Mouse (Mus musculus) embryo, embryonic 10.5 days (tissue): ENCODE measurements at regions not wholly inside any gene's neighbourhood (a gene's known extent, or its start where the extent isn't known, plus 50 kb on each side); places are given as distances from the start of the nearest gene placed in this dataset.
A peak's percentile ranks its signal among the peaks of the same experiment; 100 is the strongest.

ENCODE experiments used
- DNase-seq: peaks from one replicate; pipeline ENCODE4 v3.0.0-alpha.2; 2015; ENCODE audit warnings: low spot score

DNA sequence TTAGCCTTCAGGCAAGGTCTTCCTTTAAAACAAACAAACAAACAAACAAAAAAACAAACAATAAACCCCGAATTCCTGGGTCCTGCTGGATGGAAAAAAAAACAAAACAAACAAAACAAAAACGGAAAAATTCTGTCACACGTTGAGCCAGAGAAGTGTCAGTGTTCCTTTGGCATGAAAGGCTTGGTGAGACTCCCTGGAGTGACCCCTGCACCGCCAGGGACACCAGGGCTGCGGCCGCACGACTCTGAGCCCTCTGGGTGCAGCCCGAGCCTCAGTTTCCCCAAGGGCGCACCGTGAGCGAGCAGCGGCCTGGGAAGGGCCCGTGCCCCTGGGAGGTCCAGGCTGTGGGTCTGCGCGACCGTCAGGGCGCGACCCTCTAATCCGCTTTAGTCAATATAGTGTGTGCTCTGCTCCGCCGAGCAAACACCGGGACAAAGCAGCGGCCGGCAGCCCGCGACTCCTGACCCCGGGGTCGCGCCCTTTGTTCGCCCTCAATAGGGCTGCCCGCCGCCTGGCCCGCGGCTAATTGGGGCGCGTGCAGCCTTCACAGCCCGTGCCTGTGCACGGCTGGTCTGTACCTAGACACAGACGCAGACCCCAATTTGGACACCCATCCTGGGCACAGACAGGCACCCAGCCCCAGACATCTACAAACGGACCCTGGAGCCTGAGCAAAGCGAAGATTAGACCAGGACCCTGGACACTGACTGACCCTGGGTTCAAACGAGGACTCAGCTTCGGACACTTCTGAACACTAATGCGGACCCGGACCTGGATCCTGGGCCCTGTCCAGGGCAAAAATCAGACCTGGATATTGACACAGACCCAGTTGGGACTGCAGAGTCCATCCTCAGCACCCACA is 74.0 kb upstream of the Ppara start:
- DNase-seq = peak; percentile 82

GRCm38 (mm10) chr15:85661393-85661690 is 73.4 kb upstream of the Ppara start:
- no peak for DNase-seq

GRCm38 (mm10) chr15:85661771-85662170 is 73.0 kb upstream of the Ppara start:
- no peak for DNase-seq

DNA sequence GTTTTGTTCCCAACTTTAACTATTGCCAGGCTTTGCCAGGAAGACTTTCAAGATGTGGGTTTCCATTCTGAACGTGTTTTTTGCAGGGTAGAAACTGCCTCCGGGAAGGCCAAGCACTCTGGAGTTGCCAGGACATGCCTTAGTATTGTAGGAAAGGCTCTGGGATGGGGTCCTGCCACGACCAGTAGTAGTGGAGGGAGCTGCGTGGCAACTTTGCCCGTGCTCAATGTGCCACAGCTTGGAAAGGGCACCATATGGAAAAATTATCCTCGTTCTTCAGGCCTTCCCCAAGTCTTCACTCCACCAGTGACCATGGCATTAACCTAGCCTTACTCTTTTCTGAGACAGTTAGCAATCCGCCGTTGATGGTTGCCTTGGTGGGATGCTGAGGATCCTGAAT is 72.5 kb upstream of the Ppara start:
- no peak for DNase-seq

- no peak for DNase-seq
These were observed 72.1 kb upstream of the Ppara start for GRCm38 (mm10) chr15:85662673-85663072.

DNA sequence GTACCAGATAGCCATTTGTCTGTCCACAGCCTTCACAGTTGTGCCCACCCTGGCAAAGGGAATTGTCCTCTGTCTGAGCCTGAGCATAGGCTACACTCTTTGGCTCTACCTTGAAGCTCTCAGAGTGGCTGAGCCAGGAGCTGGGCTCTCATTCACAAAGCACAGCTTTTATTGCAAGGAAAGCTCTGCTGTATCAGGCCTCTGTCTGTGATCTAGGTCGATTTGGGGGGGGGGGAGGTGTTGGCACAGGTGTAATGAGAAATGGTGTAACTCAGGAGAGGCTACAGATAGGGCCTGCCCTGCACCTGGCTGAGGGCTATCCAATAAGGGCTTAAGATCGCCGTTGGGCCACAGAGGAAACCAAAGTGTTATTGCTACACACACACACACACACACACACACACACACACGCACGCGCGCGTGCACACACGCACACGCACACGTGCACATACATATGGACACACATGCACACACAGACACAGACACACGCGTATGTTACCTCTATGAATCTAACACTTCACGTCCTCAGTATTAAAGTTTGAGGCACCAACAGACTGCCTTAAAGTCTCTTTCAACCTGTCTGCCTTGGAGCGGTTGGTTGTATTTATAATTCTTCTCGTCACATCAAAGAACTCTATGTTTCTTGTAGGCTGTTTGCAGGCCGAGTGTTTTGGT is 70.9 kb upstream of the Ppara start:
- DNase-seq = no peak

DNA sequence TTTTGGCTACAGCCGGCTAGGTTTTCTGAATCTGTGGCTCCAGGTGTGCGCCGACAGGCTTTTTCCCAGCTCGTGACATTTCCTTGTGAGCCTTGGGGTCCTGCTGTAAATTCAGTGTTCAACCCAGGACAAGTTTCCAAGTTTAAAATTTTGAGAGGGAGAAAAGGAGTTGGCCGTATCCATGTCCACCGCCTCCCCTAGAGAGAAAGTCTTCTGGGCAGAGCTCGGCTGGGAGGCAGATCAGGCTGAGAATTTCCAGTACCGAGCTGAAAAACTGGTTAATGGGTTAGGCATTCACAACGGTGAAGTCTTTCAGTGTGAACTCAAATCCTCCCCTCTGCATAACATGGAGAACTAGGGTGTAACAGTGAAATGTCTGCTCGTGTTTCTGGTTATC is 70.4 kb upstream of the Ppara start:
- no peak for DNase-seq

DNA sequence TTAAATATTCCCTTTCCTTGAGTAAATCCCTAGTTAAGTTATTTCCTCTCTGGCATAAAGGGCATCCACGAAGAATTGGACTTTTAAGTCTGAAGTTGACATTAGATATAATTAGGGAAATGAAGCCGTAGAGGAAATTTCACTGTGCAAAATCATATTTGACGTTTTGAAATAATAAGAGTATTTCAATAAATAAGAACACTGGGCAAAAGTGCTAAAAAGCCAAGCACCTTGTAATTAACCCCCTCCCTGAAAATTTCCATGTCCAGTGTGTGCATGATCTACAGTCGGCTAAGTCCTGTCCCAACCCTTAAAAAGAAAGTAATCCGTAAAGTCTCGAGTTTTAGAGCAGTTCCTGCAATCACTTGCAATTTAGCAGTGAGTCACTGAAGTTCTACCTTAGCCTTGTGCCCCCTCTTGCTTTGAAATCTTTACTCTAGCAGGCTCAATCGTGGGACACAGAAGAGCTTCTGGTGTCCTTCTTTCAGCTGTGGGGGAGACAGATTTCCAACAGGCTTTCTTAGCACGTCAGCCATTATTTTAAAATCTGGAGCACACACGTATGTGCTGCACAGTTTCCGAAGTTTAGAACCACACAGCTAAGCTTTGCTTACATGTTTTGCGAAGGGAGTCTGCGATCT is 69.5 kb upstream of the Ppara start:
- no peak for DNase-seq

- DNase-seq = no peak
These were observed 68.3 kb upstream of the Ppara start for GRCm38 (mm10) chr15:85666496-85666895.

DNA sequence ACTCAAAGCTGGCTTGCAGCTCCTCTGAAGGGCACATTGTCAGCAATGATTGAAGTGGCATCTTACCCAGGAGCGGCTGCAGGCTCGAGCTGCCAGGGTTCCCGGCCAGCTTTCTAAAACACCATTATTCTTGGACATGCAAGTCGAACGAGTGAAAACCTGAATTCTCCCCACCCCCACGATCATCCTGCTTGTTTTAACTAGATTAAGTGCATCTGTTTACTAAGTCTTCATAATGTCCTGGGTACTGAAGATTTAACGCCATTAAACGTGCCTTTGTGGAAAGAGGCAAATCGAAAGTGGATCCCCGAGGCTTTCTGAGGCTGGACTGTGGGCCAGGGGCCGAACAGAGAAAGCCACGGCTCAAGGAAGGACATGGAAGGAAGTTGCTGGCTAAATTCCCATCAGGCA is 67.4 kb upstream of the Ppara start:
- no peak for DNase-seq

- no peak for DNase-seq
These were observed 66.7 kb upstream of the Ppara start for GRCm38 (mm10) chr15:85667906-85668590.

DNA sequence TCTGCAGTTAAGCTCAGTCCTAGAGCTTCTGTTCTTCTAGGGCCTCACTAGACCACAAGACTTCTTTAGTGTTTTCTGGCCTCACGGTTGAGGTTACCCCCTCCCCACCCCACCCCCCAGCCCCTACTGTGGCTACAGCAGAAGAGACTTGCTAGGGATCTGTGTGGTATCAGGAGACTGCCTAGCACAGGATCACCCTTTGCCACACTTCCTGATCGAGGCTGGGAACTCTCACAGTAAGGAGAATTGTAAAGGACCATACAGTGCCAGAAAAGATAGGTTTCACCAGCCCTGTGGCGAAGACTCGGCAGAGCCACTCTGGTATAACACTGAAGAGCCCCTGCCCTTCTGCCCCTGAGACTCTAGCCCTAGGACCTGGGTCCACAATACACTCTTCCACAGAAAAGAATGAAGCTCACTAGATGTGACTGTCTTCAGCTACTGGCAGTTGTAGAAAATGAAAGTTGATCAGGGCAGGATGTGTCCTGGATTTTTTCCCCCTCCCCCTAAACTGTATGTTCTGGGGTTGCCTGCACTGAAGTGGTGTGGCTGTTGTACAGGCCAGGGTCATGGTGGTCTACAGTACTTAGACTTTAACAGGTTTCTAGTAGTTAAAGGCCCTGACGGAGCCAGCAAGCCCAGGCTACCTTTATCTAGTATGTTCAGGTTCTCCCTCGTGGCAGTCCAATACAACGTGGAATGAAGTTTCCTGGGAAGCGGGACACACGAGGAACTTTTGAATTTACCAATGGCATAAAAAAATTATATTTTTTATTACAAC is 65.7 kb upstream of the Ppara start:
- no peak for DNase-seq

GRCm38 (mm10) chr15:85669652-85670175 is 65.1 kb upstream of the Ppara start:
- DNase-seq = no peak

DNA sequence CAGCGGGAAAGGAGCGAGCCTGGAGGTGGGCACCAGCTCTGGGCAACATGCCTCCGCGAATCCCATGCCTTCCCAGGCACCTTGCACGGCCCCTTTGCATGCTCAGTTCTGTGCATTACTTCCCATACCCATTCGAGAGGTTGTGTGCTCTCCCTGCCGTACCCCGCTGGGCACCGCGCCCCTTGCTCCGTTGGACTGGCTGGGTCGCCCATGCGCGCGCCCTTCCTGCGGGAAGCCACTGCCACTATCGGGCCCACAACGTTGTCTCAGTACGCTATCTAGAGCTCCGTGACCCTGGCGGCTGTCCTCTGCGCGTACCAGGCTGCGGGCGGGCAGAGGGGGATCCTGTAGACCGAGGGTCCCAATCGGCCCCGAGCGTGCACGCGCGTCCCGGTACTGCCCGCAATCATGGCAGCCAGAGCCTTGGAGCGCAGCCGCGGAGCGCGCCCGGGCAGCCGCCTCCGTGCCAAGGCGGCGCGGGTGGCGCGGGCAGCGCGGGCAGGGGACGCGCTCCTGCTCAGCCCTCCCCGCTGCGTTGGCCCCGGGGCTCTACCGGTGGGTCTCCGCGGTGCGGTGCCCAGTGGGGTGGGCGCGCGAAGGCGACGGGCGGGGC is 64.5 kb upstream of the Ppara start:
- DNase-seq = no peak

GRCm38 (mm10) chr15:85670789-85671700 is 63.7 kb upstream of the Ppara start:
- DNase-seq = no peak

DNA sequence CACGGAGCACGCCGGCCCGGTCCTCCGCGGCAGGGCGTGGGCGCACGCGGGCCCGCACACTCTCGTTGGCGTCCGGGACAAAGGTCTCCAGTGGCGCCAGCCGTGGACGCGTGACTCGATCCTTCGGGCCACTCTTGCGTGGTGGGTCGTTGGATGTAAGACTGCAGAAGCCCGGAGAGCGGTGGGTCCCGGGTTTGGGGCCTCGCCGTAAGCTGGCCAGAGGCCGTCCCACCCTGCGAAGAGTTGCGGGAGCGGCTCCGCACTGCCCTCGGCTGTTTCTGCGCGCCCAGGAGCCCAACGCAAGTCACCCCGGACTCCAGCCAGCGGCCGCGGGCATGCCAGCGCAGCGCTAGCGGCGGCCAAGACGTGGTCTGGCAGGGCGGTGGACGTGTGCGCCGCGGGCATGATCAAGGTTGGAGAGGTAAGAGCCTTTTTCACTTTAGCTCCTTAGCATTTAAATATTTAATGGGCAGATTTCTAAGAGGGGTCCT is 63.0 kb upstream of the Ppara start:
- DNase-seq = no peak

- DNase-seq = no peak
These were observed 62.4 kb upstream of the Ppara start for GRCm38 (mm10) chr15:85672376-85672775.

DNA sequence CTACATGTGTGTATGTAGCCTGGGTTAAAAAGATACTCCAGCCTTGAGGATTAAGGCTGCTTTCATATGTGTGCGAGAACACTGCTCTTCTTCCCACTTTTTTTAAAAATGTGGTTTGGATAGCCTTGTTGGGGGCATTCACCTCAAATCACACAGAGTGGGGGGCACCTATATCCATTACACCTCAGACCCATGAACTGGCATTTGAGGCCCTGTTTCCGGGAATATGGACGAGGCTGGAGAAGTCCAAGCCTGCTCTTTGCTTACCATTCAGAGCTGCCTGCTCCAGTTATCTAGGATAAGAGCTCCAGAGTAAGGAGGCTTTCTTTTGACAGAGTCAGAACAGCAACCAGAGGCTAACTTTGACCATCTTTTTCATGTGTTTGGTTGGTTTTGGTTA is 61.9 kb upstream of the Ppara start:
- no peak for DNase-seq

- DNase-seq = no peak
These were observed 61.3 kb upstream of the Ppara start for GRCm38 (mm10) chr15:85673506-85673905.
